Mouse (Mus musculus) MEL (cell line): Measurements from ENCODE around the gene Ift81. TPM values are rescaled to one million over a fixed set of nuclear protein-coding genes. Genes with fewer than 3 reads are reported as not detected.

ENCODE experiments used
- DNase-seq: peaks from one replicate; pipeline ENCODE4 v3.0.0; 2011; ENCODE audit warnings: low read depth, low spot score
- H3K27ac ChIP-seq: 2 replicates; pipeline ENCODE4 v1.5.1; 2012; ENCODE audit warnings: low read depth, mild to moderate bottlenecking, control low read depth, low read length, moderate library complexity; ENCODE audit not compliant: control insufficient read depth
- H3K27me3 ChIP-seq, 2 experiments: fragments of 150-350 bp in 1 of 2; sonication (generic) in 1 of 2; 2 replicates each; pipeline ENCODE4 v1.6.1; 2012; ENCODE audit warnings: low read length in 2 of 2, mild to moderate bottlenecking in 2 of 2, improper control_type of control experiment in 1 of 2, moderate library complexity in 1 of 2; ENCODE audit not compliant: insufficient read depth in 2 of 2, control insufficient read depth in 1 of 2
- H3K36me3 ChIP-seq, 2 experiments: 2 replicates each; pipeline ENCODE4 v1.6.1; 2012 to 2014; ENCODE audit warnings: low read length in 2 of 2, improper control_type of control experiment in 1 of 2, inconsistent platforms in 1 of 2, mild to moderate bottlenecking in 1 of 2; ENCODE audit not compliant: insufficient read depth in 2 of 2, control insufficient read depth in 1 of 2
- H3K4me1 ChIP-seq, 2 experiments: fragments of 150-350 bp in 1 of 2; sonication (generic) in 1 of 2; 2 replicates each; pipeline ENCODE4 v1.6.1; 2012; ENCODE audit warnings: low read length in 2 of 2, improper control_type of control experiment in 1 of 2, mild to moderate bottlenecking in 1 of 2; ENCODE audit not compliant: insufficient read depth in 2 of 2, control insufficient read depth in 1 of 2
- H3K4me3 ChIP-seq, 2 experiments: fragments of 150-350 bp in 1 of 2; sonication (generic) in 1 of 2; 2 replicates each; pipeline ENCODE4 v1.5.1; 2012; ENCODE audit warnings: low read depth in 2 of 2, low read length in 2 of 2, mild to moderate bottlenecking in 2 of 2, moderate library complexity in 2 of 2, control low read depth in 1 of 2, improper control_type of control experiment in 1 of 2; ENCODE audit not compliant: control insufficient read depth in 1 of 2, insufficient read depth in 1 of 2
- H3K79me2 ChIP-seq: 2 replicates; pipeline ENCODE4 v1.6.1; 2012; ENCODE audit warnings: mild to moderate bottlenecking, low read length, moderate library complexity; ENCODE audit not compliant: control insufficient read depth, poor library complexity, insufficient read depth
- H3K9ac ChIP-seq: 2 replicates; pipeline ENCODE4 v1.6.1; 2012; ENCODE audit warnings: low read depth, mild to moderate bottlenecking, control low read depth, low read length, moderate library complexity; ENCODE audit not compliant: control insufficient read depth, poor library complexity, severe bottlenecking
- H3K9me3 ChIP-seq: fragments of 150-350 bp; sonication (generic); replicated peaks from 2 replicates; pipeline ENCODE4 v1.6.1; 2012; ENCODE audit warnings: mild to moderate bottlenecking, low read length, improper control_type of control experiment, moderate library complexity; ENCODE audit not compliant: insufficient read depth
- CTCF ChIP-seq, 3 experiments: IDR thresholded peaks in 2 of 3; conservative IDR thresholded peaks in 1 of 3; 2 replicates each; pipeline ENCODE4 v1.5.1; 2011 to 2012; ENCODE audit warnings: low read length in 3 of 3, low read depth in 2 of 3, mild to moderate bottlenecking in 2 of 3, improper control_type of control experiment in 1 of 3, inconsistent platforms in 1 of 3, mixed read lengths in 1 of 3, moderate library complexity in 1 of 3; ENCODE audit not compliant: control insufficient read depth in 1 of 3, insufficient read depth in 1 of 3, poor library complexity in 1 of 3, severe bottlenecking in 1 of 3
- E2F4 ChIP-seq: IDR thresholded peaks from 2 replicates; pipeline ENCODE4 v1.6.1; 2011; ENCODE audit warnings: low read depth, low read length, improper control_type of control experiment, borderline replicate concordance
- ELF1 ChIP-seq: IDR thresholded peaks from 2 replicates; pipeline ENCODE4 v1.6.1; 2014; ENCODE audit warnings: low read depth, mild to moderate bottlenecking, inconsistent platforms, low read length, improper control_type of control experiment, moderate library complexity
- EP300 ChIP-seq, 2 experiments: IDR thresholded peaks; 2 replicates each; pipeline ENCODE4 v1.6.1; 2011; ENCODE audit warnings: improper control_type of control experiment in 2 of 2, low read length in 2 of 2, low read depth in 1 of 2, mild to moderate bottlenecking in 1 of 2
- ETS1 ChIP-seq: IDR thresholded peaks from 2 replicates; pipeline ENCODE4 v1.6.1; 2012; ENCODE audit warnings: low read depth, mild to moderate bottlenecking, inconsistent platforms, low read length, improper control_type of control experiment, moderate library complexity
- GABPA ChIP-seq: IDR thresholded peaks from 2 replicates; pipeline ENCODE4 v1.6.1; 2012; ENCODE audit warnings: low read depth, mild to moderate bottlenecking, inconsistent platforms, low read length, improper control_type of control experiment, moderate library complexity
- GATA1 ChIP-seq: IDR thresholded peaks from 2 replicates; pipeline ENCODE4 v1.6.1; 2011; ENCODE audit warnings: low read depth, low read length, improper control_type of control experiment
- HCFC1 ChIP-seq: IDR thresholded peaks from 2 replicates; pipeline ENCODE4 v1.6.1; 2012; ENCODE audit warnings: low read depth, mild to moderate bottlenecking, inconsistent platforms, low read length, improper control_type of control experiment, moderate library complexity
- JUND ChIP-seq: IDR thresholded peaks from 2 replicates; pipeline ENCODE4 v1.6.1; 2011; ENCODE audit warnings: low read depth, mild to moderate bottlenecking, improper control_type of control experiment, low read length
- KAT2A ChIP-seq: conservative IDR thresholded peaks from 2 replicates; pipeline ENCODE4 v1.6.1; 2012; ENCODE audit warnings: low read depth, low read length, improper control_type of control experiment, inconsistent platforms
- MAFK ChIP-seq: IDR thresholded peaks from 2 replicates; pipeline ENCODE4 v1.6.1; 2011; ENCODE audit warnings: low read depth, mild to moderate bottlenecking, low read length, improper control_type of control experiment, borderline replicate concordance
- MAZ ChIP-seq: IDR thresholded peaks from 2 replicates; pipeline ENCODE4 v1.6.1; 2012; ENCODE audit warnings: low read depth, mild to moderate bottlenecking, inconsistent platforms, low read length, improper control_type of control experiment
- MYB ChIP-seq: IDR thresholded peaks from 2 replicates; pipeline ENCODE4 v1.6.1; 2011; ENCODE audit warnings: mild to moderate bottlenecking, low read depth, low read length, improper control_type of control experiment
- MYC ChIP-seq: IDR thresholded peaks from 2 replicates; pipeline ENCODE4 v1.6.1; 2011; ENCODE audit warnings: low read depth, mild to moderate bottlenecking, low read length, improper control_type of control experiment, moderate library complexity
- NELFE ChIP-seq: IDR thresholded peaks from 2 replicates; pipeline ENCODE4 v1.6.1; 2011; ENCODE audit warnings: low read depth, low read length, improper control_type of control experiment
- POLR2AphosphoS2 ChIP-seq: IDR thresholded peaks from 2 replicates; pipeline ENCODE4 v1.6.1; 2011; ENCODE audit warnings: low read length, improper control_type of control experiment
- POLR2AphosphoS5 ChIP-seq: IDR thresholded peaks from 2 replicates; pipeline ENCODE4 v1.6.1; 2012; ENCODE audit warnings: low read depth, borderline replicate concordance, mild to moderate bottlenecking, inconsistent platforms, low read length, moderate library complexity, mixed read lengths
- RCOR1 ChIP-seq: IDR thresholded peaks from 2 replicates; pipeline ENCODE4 v1.6.1; 2012; ENCODE audit warnings: low read depth, mild to moderate bottlenecking, inconsistent platforms, low read length, improper control_type of control experiment
- SMC3 ChIP-seq: IDR thresholded peaks from 2 replicates; pipeline ENCODE4 v1.6.1; 2011; ENCODE audit warnings: low read depth, low read length, improper control_type of control experiment
- TBP ChIP-seq: IDR thresholded peaks from 2 replicates; pipeline ENCODE4 v1.8.0; 2011; ENCODE audit warnings: low read depth, low read length, improper control_type of control experiment
- UBTF ChIP-seq: IDR thresholded peaks from 2 replicates; pipeline ENCODE4 v1.6.1; 2012; ENCODE audit warnings: low read depth, mild to moderate bottlenecking, inconsistent platforms, low read length, improper control_type of control experiment, moderate library complexity, borderline replicate concordance; ENCODE audit not compliant: insufficient read depth
- USF1 ChIP-seq: IDR thresholded peaks from 2 replicates; pipeline ENCODE4 v1.6.1; 2014; ENCODE audit warnings: low read depth, mild to moderate bottlenecking, inconsistent platforms, low read length, improper control_type of control experiment, moderate library complexity
- USF2 ChIP-seq, 2 experiments: IDR thresholded peaks; 2 replicates each; pipeline ENCODE4 v1.6.1; 2011 to 2012; ENCODE audit warnings: improper control_type of control experiment in 2 of 2, low read length in 2 of 2, borderline replicate concordance in 1 of 2, inconsistent platforms in 1 of 2, low read depth in 1 of 2, mild to moderate bottlenecking in 1 of 2; ENCODE audit not compliant: insufficient read depth in 1 of 2
- ZKSCAN1 ChIP-seq: IDR thresholded peaks from 2 replicates; pipeline ENCODE4 v1.6.1; 2012; ENCODE audit warnings: low read depth, mild to moderate bottlenecking, inconsistent platforms, low read length, improper control_type of control experiment, moderate library complexity
- polyA plus RNA-seq, 2 experiments: library from polyadenylated mRNA; stranded (reverse) in 1 of 2; unstranded in 1 of 2; fragments of >175 nt in 1 of 2; fragments of >200 nt in 1 of 2; gene quantifications; 2 replicates each; pipeline versions ENCODE4 v1.2.1 to v1.2.4; 2012; ENCODE audit warnings: low replicate concordance in 2 of 2, low read depth in 1 of 2; ENCODE audit not compliant: insufficient read length in 2 of 2, insufficient read depth in 1 of 2, missing spikeins in 1 of 2
- total RNA-seq: library from RNA; depleted of rRNA; stranded (reverse); fragments of 300-350 nt; gene quantifications from 2 replicates; pipeline ENCODE4 v1.2.3, GENCODE M21; 2012

Ift81 gene
- total and polyA plus RNA-seq, 3 experiments = 1.5 to 1.9 TPM; not detected in 1

DNA sequence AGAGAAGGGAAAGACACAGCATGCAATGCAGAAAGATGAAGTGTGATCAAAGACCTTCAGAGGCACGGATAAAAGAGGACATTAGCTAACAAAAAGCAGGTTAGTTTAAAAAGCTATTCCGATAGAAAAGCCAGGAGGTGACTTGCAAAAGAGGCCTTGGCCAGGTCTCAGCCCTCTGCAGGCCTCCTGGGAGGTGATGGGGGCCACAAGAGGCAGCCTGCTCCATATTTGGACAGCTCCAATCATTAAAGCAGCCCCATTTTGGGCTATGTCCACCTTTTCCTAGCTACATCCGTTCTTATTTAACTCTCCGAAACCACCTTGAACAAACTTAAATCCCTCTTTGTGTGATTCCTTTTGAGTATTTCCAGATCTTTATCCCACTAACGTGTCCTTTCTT is 108.8 kb downstream of the Ift81 start:
- no peak for TF ChIP-seq POLR2AphosphoS2
- no peak for TF ChIP-seq POLR2AphosphoS5
- no peak for TF ChIP-seq EP300 (IDR thresholded peaks at IDR 0.05; ENCODE audit: low read depth in 1 of 2, low read length in 2 of 2)
- TF ChIP-seq MYB = no peak
- no peak for TF ChIP-seq TBP
- no peak for TF ChIP-seq NELFE
- TF ChIP-seq MYC = no peak
- no peak for TF ChIP-seq MAFK
- TF ChIP-seq GABPA = no peak
- TF ChIP-seq ETS1 = no peak
- TF ChIP-seq CTCF (IDR thresholded peaks at IDR 0.05 in 2 of 3, conservative IDR thresholded peaks at IDR 0.05 in 1 of 3; ENCODE audit: control insufficient read depth in 1 of 3, insufficient read depth in 1 of 3, low read depth in 2 of 3, low read length in 3 of 3, poor library complexity in 1 of 3, severe bottlenecking in 1 of 3) = no peak
- TF ChIP-seq KAT2A = no peak
- TF ChIP-seq ZKSCAN1 = no peak
- TF ChIP-seq, all 39 proteins: peak for 0
- no peak for DNase-seq

DNA sequence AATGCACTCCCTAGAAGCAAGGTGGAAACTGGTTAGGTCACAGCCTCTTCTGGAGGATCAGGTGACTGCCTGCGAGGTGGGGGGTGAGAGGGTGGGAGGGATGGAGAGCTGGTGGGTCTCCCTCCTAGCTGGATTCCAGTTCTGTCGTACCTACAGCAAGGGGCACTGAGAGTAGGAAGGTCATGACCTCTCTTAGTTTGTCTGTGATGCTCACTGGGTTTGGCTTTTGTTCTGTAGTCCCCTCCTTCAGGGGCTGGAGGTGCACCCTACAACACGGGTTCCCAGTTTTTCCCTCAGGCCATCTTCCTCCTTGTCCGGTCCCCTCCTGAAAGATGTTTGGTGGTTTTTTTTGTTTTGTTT is 110.6 kb downstream of the Ift81 start:
- H3K27ac ChIP-seq = no peak overlapping the region
- TF ChIP-seq JUND = no peak
- TF ChIP-seq E2F4 = no peak
- no peak for TF ChIP-seq MAZ
- TF ChIP-seq EP300 (IDR thresholded peaks at IDR 0.05; ENCODE audit: low read depth in 1 of 2, low read length in 2 of 2) = no peak
- TF ChIP-seq USF2 (IDR thresholded peaks at IDR 0.05; ENCODE audit: borderline replicate concordance in 1 of 2, insufficient read depth in 1 of 2, low read depth in 1 of 2, low read length in 2 of 2) = no peak
- TF ChIP-seq ELF1 = no peak
- no peak for TF ChIP-seq MAFK
- no peak for TF ChIP-seq GABPA
- TF ChIP-seq CTCF (IDR thresholded peaks at IDR 0.05 in 2 of 3, conservative IDR thresholded peaks at IDR 0.05 in 1 of 3; ENCODE audit: control insufficient read depth in 1 of 3, insufficient read depth in 1 of 3, low read depth in 2 of 3, low read length in 3 of 3, poor library complexity in 1 of 3, severe bottlenecking in 1 of 3) = no peak
- no peak for TF ChIP-seq GATA1
- no peak for TF ChIP-seq SMC3
- no peak for TF ChIP-seq KAT2A
- no peak for TF ChIP-seq USF1
- TF ChIP-seq HCFC1 = no peak
- TF ChIP-seq MYC = no peak
- TF ChIP-seq NELFE = no peak
- no peak for TF ChIP-seq UBTF
- no peak for TF ChIP-seq RCOR1
- TF ChIP-seq, all 39 proteins: peak for 0
- Histone ChIP-seq H3K79me2 (peaks cover 24% of the 10 kb centered on the region), H3K4me1 (peaks cover 11% of the 10 kb centered on the region in 2 experiments), H3K9ac (no peak overlapping the region), H3K27me3 (no peaks in the 10 kb centered on the region), H3K4me3 (no peak overlapping the region), H3K9me3 (no peaks in the 10 kb centered on the region), H3K36me3 (peaks cover 8 to 19% of the 10 kb centered on the region in 2 experiments)
- no peak for DNase-seq

More for the DNA sequence above, 108.8 kb downstream of the Ift81 start:
- Histone ChIP-seq H3K4me3 (no peak overlapping the region), H3K36me3 (peaks cover 0 to 5% of the 10 kb centered on the region in 2 experiments; a peak in 3 of 4 replicates), H3K9ac (no peak overlapping the region), H3K9me3 (no peaks in the 10 kb centered on the region), H3K79me2 (peaks cover 15% of the 10 kb centered on the region), H3K4me1 (peaks cover 0 to 5% of the 10 kb centered on the region in 2 experiments; a peak in 3 of 4 replicates), H3K27me3 (no peaks in the 10 kb centered on the region), H3K27ac (no peak overlapping the region)
